Mouse (Mus musculus) cerebellum, adult 2 months (tissue): ENCODE measurements around the gene Slc38a2. TPM values are rescaled to one million over a fixed set of nuclear protein-coding genes. Genes with fewer than 3 reads are reported as not detected.

ENCODE experiments used
- DNase-seq, 2 experiments: peaks; one replicate each; pipeline ENCODE4 v3.0.0; 2021
- H3K27ac ChIP-seq: fragments of 200-500 bp; 2 replicates; pipeline ENCODE4 v1.5.1; 2012; ENCODE audit warnings: low read length, control low read depth, inconsistent platforms; ENCODE audit not compliant: insufficient read depth
- H3K27me3 ChIP-seq: fragments of 200-500 bp; 2 replicates; pipeline ENCODE4 v1.6.1; 2012; ENCODE audit warnings: inconsistent platforms, mild to moderate bottlenecking, low read length, moderate library complexity; ENCODE audit not compliant: control insufficient read depth, insufficient read depth
- H3K4me1 ChIP-seq: fragments of 200-500 bp; 2 replicates; pipeline ENCODE4 v1.6.1; 2011; ENCODE audit warnings: low read length; ENCODE audit not compliant: control insufficient read depth, insufficient read depth
- H3K4me3 ChIP-seq: fragments of 200-500 bp; replicated peaks from 2 replicates; pipeline ENCODE3; 2011; ENCODE audit warnings: mild to moderate bottlenecking, low read depth, low read length, control low read depth; ENCODE audit not compliant: insufficient read depth
- CTCF ChIP-seq: fragments of 200-500 bp; IDR thresholded peaks from 2 replicates; pipeline ENCODE4 v1.5.1; 2011; ENCODE audit warnings: low read depth, mild to moderate bottlenecking, control low read depth, low read length, moderate library complexity, borderline replicate concordance; ENCODE audit not compliant: insufficient read depth
- POLR2A ChIP-seq: fragments of 200-500 bp; IDR thresholded peaks from 2 replicates; pipeline ENCODE4 v1.6.1; 2011; ENCODE audit warnings: low read length, control low read depth, borderline replicate concordance; ENCODE audit not compliant: insufficient read depth
- WGBS: fragments of 180-500 bp; shearing (Covaris S2); methylation state at CpG from one replicate; pipeline ENCODE4 v1.1.7; 2018; 5-methylcytosine and 5-hydroxymethylcytosine counted together
- polyA plus RNA-seq: library from polyadenylated mRNA; depleted of rRNA; stranded (reverse); fragments of >200 nt; gene quantifications from 2 replicates; pipeline ENCODE4 v1.2.3, GENCODE M21; 2012; rRNA removed

Slc38a2 gene
- polyA plus RNA-seq = 93.6 and 103 TPM in 2 replicates

DNA sequence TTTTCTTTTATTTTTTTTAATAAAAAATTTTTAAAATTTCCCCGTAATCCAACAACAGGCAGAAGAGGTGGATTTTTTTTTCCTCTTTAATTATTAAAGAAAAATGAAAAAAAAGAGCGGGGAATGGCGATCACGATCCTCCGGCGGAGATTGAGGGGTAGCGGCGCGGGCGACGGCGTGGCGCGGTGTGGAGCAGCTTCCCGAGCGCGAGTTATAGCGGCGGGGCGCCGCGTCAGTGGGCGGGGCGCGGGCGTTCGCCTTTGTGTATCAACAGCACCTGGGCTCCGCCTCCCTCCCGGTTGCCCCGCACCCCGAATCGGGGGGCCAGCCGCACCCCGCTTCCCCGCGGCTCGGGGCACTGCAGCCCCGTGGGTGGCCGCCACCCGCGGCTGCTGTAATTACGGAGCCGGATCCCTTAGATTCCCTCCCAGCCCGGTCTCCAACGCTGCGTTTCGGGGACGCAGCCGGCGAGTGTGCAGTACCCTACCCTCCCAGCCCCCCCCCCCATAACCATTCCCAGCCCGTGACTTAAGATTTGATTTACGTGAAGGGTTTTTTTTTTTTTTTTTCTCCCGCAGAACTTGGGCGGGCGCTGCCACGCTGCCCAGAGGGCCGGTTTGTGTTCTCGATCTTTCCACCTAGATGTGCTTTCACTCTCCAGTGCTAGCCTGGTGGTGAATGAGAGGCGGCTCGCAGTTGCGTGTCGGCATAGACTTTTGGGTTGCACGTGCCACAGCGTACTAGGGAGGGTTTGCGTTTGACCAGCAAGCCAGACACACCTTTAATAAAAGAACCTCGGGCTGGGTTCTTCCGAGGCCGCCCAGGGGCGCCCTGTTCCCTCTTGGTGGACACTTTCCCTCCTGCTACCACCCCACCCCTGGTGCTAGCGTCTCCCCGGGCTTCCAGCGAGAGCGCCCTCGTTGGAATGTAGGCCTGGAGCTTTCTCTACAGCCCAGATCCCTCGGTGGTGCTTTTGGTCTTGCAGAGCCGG is at the start of gene Slc38a2:
TSS of gene Slc38a2 (minus strand) at position 210 of the 991 bp plus-strand sequence.
- TF ChIP-seq CTCF (no peak), POLR2A (peak; percentile 98)
- Histone ChIP-seq H3K4me3 (peak within 1 kb of the TSS; percentile 99), H3K4me1 (peaks cover 6% of the 10 kb centered on the region; the same call in 1 of the 2 replicates), H3K27ac (peak within 1 kb of the TSS; percentile 99), H3K27me3 (no peaks in the 10 kb centered on the region)
- 1% methylated on average over 74 of the region's 76 CpGs for WGBS
- DNase-seq = peak; percentile 94 to 95

GRCm38 (mm10) chr15:96749101-96749500 is 49.6 kb upstream of the Slc38a2 start:
- Histone ChIP-seq H3K27ac (no peak overlapping the region), H3K27me3 (no peaks in the 10 kb centered on the region), H3K4me3 (no peak overlapping the region), H3K4me1 (no peaks in the 10 kb centered on the region)
- no peak for DNase-seq
- TF ChIP-seq POLR2A = no peak
- TF ChIP-seq CTCF = no peak
- 79% methylated on average over 10 of the region's 10 CpGs for WGBS

GRCm38 (mm10) chr15:96747551-96747950 is 48.0 kb upstream of the Slc38a2 start:
- Histone ChIP-seq H3K27ac (no peak overlapping the region), H3K4me3 (no peak overlapping the region), H3K27me3 (no peaks in the 10 kb centered on the region), H3K4me1 (no peaks in the 10 kb centered on the region)
- 85% methylated on average over 11 of the region's 11 CpGs for WGBS
- DNase-seq = no peak
- TF ChIP-seq POLR2A = no peak
- TF ChIP-seq CTCF = no peak

DNA sequence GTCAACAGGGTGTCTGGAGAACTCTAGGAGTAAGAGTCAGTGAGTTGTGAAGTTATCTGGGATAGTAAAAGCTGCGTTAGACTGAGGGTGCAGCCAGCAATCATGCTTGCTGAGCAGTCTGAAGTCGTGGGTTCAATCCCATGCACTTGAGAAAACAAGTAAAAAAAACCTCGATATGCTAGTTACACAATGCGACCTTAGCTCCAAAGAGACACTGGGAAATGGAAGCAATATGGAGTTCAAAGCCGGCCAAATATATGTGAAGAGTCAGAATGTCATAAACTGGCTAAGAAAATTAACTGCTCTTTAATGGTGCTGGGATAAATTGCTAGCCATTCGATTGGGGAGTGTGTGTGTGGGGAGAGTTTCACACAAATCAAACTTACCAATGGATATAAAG is 47.5 kb upstream of the Slc38a2 start:
- no peak overlapping the region for H3K4me3 ChIP-seq
- no peak overlapping the region for H3K27ac ChIP-seq
- no peaks in the 10 kb centered on the region for H3K4me1 ChIP-seq
- no peak for TF ChIP-seq POLR2A
- H3K27me3 ChIP-seq = no peaks in the 10 kb centered on the region
- 90% methylated on average over 6 of the region's 6 CpGs for WGBS
- no peak for DNase-seq

- H3K27ac ChIP-seq = no peak overlapping the region
- TF ChIP-seq POLR2A (no peak), CTCF (no peak)
- no peaks in the 10 kb centered on the region for H3K27me3 ChIP-seq
- no peaks in the 10 kb centered on the region for H3K4me1 ChIP-seq
- no peak for DNase-seq
- H3K4me3 ChIP-seq = no peak overlapping the region
- WGBS = 92% methylated on average over 1 of the region's 1 CpGs
These were observed 45.8 kb upstream of the Slc38a2 start for GRCm38 (mm10) chr15:96745299-96745698.

GRCm38 (mm10) chr15:96744882-96745296 is 45.4 kb upstream of the Slc38a2 start:
- DNase-seq = no peak
- no peak overlapping the region for H3K27ac ChIP-seq
- no peaks in the 10 kb centered on the region for H3K4me1 ChIP-seq
- H3K27me3 ChIP-seq = no peaks in the 10 kb centered on the region
- no peak overlapping the region for H3K4me3 ChIP-seq
- TF ChIP-seq POLR2A = no peak
- no peak for TF ChIP-seq CTCF
- WGBS = 92% methylated on average over 5 of the region's 5 CpGs

- no peak for DNase-seq
- TF ChIP-seq POLR2A (no peak), CTCF (no peak)
- WGBS = 78% methylated on average over 18 of the region's 18 CpGs
- H3K27ac ChIP-seq = no peak overlapping the region
- H3K27me3 ChIP-seq = no peaks in the 10 kb centered on the region
- H3K4me1 ChIP-seq = no peaks in the 10 kb centered on the region
- no peak overlapping the region for H3K4me3 ChIP-seq
These were observed 44.8 kb upstream of the Slc38a2 start for GRCm38 (mm10) chr15:96744153-96744881.

DNA sequence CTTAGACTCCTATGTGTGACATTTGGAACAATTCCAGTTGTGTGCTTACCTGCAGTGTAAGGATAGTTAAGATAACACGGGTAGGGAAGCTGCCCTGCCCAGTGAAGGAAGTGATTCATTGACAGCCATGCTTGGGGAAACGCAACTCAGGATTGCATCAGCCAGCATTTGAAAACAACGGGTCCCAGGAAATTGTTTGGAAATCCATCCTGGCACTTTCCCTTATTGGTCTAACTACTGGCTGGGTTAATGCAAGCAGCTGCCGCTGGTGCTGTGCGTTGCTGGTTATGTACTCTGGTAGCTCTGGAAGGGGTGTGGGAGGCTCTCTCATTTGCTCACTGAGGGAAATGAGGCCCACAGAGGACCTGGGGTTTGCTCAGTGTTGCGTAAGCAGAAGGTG is 43.7 kb upstream of the Slc38a2 start:
- no peaks in the 10 kb centered on the region for H3K27me3 ChIP-seq
- no peak for DNase-seq

More for the DNA sequence above, 43.7 kb upstream of the Slc38a2 start:
- 73% methylated on average over 6 of the region's 6 CpGs for WGBS
- no peaks in the 10 kb centered on the region for H3K4me1 ChIP-seq
- TF ChIP-seq POLR2A = no peak
- TF ChIP-seq CTCF = no peak
- H3K4me3 ChIP-seq = no peak overlapping the region
- H3K27ac ChIP-seq = no peak overlapping the region
